Mouse (Mus musculus): Measurements from ENCODE around the gene Gsx1.
A peak's percentile ranks its signal among the peaks of the same experiment; 100 is the strongest.

The Gsx1 gene

DNA sequence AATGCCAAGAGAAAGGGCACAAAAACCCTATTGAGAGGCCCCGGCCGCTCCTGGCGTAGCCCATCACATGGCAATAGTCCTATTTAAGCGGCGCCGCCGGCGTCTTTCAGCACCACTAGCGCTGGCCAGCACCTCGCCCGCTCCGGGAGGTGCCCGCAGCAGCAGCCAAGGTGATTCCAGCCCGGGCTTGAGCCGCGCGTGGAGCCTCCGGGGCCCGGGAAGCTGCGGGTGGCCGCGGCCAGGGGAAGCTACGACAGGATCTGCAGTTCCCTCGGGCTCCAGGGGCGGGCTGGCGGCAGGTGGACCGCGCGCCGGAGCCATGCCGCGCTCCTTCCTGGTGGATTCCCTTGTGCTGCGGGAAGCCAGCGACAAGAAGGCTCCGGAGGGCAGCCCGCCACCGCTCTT is at the start of gene Gsx1:
Gene Gsx1 (plus strand): TSS at position 126 of the 405 bp plus-strand sequence.
- DNase-seq = peak; percentile 65

DNA sequence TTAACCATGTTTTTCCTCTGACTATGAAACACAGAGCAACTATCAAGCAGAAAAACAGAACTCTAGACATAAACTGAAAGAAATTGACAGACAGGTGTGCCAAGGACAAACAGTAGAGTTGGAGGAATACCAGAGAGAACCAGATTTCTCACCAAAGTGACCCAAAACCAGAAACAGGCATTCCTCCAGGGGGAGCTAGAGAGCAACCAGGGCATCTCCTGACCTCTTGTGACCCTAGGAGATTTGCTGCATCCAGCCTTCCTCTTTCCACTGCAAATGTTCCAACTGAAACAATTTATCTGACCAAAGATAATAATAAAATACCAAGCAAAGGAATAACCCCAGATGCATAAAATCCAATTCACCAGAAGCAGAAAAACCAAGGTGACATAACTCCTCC is 41.2 kb upstream of the Gsx1 start:
- no peak for DNase-seq

DNA sequence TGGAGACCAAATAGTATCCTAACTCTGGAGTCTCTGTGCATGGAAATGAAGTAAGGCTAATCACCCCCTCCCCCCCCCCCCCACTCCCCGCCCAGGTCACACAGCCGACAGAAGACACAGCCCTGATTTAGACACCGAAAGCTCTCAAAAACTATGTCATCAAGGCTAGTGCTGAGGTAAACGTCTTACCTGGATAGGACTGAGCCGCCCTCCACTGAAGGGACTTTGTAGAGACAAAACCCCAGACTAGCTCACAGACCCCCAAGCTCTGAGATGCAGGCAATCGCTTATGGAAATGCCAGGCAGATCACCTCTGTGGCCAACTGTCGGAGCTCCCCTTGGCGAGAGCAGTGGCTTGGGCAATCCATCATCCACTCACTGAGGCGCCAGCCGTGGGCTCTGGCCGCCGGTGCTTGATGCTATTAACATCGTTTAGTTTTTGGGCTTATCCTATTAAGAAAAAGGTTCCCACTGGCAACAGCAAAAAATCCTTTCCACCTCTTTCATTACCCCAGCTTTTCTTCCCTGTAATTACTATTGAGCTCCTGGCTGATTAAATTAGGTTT is 33.6 kb upstream of the Gsx1 start:
- no peak for DNase-seq

GRCm38 (mm10) chr5:147155449-147156133 is 32.9 kb upstream of the Gsx1 start:
- no peak for DNase-seq

GRCm38 (mm10) chr5:147156376-147156775 is 32.1 kb upstream of the Gsx1 start:
- DNase-seq = no peak

DNA sequence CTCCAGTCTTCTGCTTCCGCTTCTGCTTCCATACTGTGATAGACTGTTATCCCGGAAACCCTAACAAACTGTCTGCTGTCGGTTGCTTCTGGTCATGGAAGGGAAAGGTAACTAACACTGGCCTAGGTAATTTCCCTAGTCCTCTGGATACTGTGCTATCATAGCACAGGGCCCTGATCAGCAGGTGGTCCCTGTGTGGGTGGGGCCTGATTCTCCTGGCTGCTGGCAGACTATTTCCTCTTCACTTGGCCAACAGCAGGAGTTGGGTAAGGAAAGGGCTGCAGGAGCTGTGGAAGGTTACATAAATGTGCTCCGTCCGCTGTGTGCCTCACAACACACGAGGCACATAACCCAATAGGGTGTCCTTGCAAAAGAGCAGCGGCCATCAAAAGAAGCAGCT is 31.1 kb upstream of the Gsx1 start:
- DNase-seq = no peak

- DNase-seq = no peak
Observed at GRCm38 (mm10) chr5:147159320-147159719, 29.2 kb upstream of the Gsx1 start.

DNA sequence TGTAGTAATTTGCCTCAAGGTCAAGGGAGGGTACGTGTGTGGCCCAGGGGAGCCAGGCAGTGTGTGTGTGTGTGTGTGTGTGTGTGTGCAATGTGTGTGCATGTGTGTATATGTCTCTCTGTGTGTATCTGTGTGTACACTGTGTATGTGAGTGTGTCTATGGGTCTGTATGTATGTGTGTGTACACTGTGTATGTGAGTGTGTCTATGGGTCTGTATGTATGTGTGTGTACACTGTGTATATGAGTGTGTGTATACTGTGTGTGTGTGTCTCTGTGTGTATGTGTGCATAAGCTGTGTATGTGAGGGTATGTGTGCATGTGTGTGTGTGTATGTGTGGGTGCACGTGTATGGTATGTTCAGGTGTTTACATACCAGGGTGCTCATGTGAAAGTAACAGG is 28.7 kb upstream of the Gsx1 start:
- no peak for DNase-seq

DNA sequence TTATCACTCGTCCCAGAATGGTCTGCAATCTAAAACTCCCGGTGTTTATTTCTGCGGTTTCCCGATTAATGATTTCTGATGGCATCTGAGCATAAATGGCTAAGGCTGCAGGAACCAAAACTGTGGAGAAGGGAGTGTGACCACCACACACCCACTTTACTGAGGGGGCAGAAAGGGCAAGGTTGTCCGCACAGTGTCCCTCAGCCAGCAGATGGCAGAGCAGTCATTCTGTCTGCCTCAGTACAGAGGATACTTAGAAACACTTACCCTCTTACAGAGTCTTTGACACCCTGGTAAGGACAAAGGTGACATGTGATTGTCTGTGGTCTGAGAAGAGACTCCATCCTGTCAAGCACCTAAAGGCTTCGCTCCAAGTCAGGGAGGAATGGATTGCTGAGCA is 23.4 kb upstream of the Gsx1 start:
- no peak for DNase-seq

GRCm38 (mm10) chr5:147170088-147170487 is 18.4 kb upstream of the Gsx1 start:
- no peak for DNase-seq

- DNase-seq = no peak
Observed at GRCm38 (mm10) chr5:147174046-147174445, 14.4 kb upstream of the Gsx1 start.

- no peak for DNase-seq
Observed at GRCm38 (mm10) chr5:147185174-147185915, 3.2 kb upstream of the Gsx1 start.

DNA sequence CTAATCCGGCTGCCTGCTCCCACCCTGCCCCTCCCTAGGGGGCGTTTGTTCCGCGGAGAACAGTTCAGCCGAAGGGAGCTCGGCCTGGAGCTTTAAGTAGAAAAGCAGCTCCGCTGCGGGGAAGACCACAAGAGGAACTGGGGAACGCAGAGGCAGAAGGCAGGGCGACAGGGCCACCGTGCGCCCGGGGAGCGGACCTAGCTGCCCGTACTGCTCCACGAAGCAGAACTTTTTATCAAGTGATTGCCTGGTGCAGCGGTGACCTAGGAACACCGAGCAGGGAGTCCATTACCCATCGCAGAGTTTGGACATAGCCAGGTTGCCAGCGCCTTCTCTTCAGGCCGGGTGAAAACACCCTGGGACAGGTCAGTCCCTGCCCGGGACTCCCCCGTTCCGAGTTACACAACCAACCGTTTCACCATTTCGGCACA is 2.5 kb upstream of the Gsx1 start:
- no peak for DNase-seq

GRCm38 (mm10) chr5:147186781-147187551 is 1.5 kb upstream of the Gsx1 start:
- DNase-seq = no peak

DNA sequence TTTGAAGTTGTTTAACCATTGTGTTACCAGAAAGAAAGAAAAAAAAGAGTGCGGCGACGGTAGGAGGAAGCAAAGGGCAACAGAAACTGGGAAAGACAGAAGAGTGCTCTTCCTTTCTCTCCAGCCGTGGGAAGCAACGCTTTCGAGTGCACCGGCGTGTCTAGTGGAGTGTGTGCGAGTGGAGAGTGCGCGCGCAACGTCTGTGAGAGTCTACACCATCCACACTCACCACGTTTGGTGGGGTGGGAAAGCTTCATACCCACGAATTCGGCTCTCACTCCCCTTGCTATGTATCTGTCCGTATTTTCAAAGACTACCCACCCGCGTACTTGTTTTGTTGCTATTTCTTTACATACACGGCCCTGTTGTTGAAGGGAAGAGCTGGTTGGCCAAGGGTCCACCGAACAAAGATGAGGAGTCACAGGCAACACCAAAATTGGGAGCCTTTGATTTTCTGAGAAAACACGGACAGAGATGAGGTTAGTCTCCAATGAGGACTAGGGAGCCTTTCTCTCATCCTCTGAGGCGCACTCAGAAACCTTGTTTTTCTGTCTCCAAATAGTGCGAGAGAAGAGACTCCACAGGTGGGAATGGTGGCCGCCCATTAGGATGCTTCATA is 835 bp upstream of the Gsx1 start:
- DNase-seq = no peak

DNA sequence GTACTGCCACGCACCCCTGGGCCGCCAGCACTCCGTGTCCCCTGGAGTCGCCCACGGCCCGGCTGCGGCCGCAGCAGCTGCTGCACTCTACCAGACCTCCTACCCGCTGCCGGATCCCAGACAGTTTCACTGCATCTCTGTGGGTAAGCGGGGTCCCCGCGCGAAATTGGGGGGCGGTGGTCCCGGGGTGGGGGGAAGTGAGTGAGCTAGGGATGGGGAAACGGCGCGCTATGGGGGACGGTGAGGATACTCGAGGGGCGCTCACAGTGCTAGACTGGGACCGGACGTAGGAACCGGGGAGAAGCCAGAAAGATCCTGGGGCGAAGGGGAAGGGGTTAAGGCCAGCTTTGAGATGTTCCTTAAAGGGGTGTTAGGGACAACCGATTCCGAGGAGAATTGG is 660 bp downstream of the Gsx1 start:
- no peak for DNase-seq

DNA sequence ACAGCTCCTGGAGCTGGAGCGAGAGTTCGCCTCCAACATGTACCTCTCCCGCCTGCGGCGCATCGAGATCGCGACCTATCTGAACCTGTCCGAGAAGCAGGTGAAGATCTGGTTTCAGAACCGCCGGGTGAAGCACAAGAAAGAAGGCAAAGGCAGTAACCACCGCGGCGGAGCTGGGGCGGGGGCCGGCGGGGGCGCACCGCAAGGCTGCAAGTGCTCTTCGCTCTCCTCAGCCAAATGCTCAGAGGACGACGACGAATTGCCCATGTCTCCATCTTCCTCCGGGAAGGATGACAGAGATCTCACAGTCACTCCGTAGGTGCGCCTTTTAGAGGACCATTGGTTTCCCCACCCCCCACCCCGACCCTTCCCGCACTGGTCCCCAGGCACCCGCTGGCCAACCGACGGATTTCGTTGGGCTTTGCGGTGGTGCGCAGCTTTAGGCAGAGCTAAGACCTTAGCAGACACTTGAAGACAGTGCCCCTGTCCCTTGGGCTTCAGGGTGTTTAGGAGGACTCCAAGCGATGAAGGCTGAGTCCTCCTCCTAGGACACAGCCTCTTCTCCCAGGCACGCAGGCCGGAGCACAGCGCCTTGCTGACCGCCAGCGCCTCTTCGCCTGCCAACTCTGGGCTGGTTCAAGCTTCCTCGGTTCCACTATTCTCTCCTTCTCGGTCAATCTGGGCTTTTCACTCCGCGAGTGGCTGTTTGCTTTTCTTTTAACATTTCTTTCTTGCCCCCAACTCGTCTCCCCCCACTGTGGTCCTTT is 1.5 kb downstream of the Gsx1 start:
- DNase-seq = no peak

DNA sequence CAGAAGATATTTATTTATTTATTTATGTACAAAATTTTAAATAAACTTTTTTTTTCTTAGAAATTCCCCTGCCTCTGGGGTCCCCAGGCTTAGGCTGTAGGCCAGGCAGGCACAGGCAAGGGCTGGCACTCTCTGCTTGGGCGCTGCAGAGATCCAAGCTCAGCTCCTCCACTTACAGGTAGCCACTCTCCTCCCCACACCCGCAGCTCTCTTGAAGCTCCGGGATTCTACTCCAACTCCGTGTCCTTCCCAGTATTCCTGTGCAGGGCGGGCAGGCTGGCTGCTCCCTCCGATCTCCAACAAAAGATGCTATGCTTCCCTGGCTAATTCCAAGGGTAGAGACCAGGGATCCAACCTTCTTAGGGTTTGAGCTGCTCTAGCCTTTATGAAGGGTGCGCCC is 2.4 kb downstream of the Gsx1 start:
- no peak for DNase-seq

DNA sequence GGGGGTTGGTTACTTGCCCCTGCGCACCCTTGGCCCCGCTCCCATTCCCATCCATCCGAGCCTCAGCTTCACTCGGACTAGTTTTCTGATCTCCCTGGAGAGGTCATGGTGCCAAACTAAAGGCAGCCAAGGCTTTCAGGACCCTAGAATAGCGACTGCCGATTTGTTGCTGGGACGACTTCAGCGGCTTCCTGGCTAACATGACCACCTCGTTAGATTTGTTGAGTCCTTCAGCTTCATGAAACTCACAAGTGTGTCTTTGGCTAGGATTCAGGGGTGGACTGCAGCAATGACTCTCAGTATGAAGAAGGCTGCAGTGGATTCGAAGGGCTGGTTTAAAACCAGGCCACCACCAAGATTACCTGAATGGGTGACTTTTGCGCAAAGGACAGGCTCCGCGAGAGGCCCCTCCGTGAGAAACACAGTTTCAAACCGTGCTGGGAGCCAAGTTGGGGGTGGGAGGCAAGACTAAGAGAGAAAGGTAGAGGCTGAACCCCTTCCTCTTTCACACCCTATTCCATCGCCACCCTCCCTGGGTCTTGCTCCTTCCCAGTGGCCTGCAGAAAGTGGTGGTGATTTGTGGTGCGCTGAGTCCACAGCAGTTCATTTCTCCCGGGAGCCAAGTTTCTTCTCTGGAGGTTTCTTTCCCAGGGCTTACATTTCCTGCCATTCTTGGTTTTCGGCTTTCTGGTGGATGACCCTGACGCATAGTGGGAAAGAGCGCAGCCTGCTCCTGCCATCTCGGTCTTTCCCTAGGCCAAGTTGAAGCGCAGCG is 3.5 kb downstream of the Gsx1 start:
- no peak for DNase-seq

DNA sequence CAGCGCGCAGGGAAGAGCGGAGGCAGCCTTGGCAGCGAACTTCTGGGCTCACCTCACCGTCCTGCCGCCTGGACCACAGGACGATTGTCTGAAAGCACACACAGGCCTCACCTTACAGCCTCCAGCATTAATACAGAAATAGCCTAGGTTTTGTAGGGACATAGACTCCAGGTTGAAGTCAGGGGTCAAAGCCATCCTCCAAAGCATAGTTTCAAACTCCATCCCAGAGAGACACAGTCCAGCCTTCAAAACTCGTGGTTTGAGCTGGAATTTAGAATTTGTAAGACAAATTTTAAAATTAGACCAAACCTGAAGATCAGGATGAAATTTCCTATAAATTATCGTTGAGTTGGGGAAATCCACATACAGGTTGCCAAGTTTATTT is 4.1 kb downstream of the Gsx1 start:
- no peak for DNase-seq

GRCm38 (mm10) chr5:147204905-147205304 is 16.4 kb downstream of the Gsx1 start:
- no peak for DNase-seq

Measured in kidney, adult 9 months (tissue).